Mouse (Mus musculus): ENCODE measurements around the gene Lat2. TPM values are rescaled to one million over a fixed set of nuclear protein-coding genes. Genes with fewer than 3 reads are reported as not detected.

The Lat2 gene
- polyA plus RNA-seq, 1 experiment from 2014 or later: 4.0 TPM

DNA sequence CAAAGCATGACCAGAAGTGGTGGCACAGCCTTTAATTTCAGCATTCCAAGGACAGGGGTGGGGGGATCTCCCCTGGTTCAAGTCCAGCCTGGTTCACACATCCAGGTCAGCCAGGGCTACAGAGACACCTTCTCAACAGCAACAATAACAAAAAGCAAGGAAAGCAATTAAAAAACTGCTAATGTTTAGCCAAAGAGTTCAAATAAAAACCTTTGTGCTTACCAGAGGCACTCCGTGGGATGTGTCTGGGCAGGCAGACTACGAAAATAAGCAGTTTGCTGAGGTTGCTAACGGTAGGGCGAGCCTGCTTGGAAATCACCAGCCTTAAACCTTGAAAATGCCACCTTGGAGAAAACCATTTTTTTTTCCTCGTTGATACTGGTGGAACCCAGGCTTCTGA, 33.7 kb downstream of the Lat2 start, which contains the start of gene Rfc2:
Rfc2 (plus strand) TSS at position 221 of the 400 bp plus-strand sequence.
- no peak within 1 kb of the TSS for H3K4me2 ChIP-seq (replicated peaks)
- H3K4me3 ChIP-seq: no peak within 1 kb of the TSS
- 71% methylated on average over 5 of the region's 5 CpGs for WGBS
- H3K9me3 ChIP-seq: no peaks in the 10 kb centered on the region
- H3K9ac ChIP-seq: no peak within 1 kb of the TSS
- H3K4me1 ChIP-seq: peaks cover 14% of the 10 kb centered on the region
- peaks cover 3% of the 10 kb centered on the region; the same call in 1 of the 2 replicates for H3K36me3 ChIP-seq
- no peaks in the 10 kb centered on the region for H3K27me3 ChIP-seq
- no peak for ATAC-seq (ENCODE audit: low FRiP score, low read depth)
- H3K27ac ChIP-seq: no peak within 1 kb of the TSS

DNA sequence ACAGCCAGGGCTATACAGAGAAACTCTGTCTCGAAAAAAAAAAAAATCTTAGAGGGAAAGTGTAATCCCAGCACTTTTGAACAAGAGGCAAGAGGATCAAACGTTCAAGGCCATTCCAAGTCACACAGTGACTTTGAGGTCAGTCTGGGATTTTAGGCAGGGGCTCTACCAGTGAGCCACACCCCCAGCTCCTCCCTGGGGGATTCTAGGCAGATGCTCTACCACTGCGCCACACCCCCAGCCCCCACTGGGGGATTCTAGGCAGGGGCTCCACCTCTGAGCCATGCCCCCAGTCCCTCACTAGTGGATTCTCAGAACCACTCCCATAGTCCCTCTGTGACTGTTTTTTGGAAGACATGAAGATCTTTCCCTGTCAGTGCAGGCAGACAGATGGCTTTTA, 35.7 kb downstream of the Lat2 start:
- peaks cover 12% of the 10 kb centered on the region for H3K4me1 ChIP-seq
- H3K27me3 ChIP-seq: no peaks in the 10 kb centered on the region
- H3K27ac ChIP-seq: no peak overlapping the region
- no peaks in the 10 kb centered on the region for H3K9me3 ChIP-seq
- no peaks in the 10 kb centered on the region for H3K36me3 ChIP-seq
- 63% methylated on average over 3 of the region's 3 CpGs for WGBS
- no peak overlapping the region for H3K9ac ChIP-seq
- H3K4me2 ChIP-seq (replicated peaks): no peak overlapping the region
- no peak for ATAC-seq (ENCODE audit: low FRiP score, low read depth)
- H3K4me3 ChIP-seq: no peak overlapping the region

DNA sequence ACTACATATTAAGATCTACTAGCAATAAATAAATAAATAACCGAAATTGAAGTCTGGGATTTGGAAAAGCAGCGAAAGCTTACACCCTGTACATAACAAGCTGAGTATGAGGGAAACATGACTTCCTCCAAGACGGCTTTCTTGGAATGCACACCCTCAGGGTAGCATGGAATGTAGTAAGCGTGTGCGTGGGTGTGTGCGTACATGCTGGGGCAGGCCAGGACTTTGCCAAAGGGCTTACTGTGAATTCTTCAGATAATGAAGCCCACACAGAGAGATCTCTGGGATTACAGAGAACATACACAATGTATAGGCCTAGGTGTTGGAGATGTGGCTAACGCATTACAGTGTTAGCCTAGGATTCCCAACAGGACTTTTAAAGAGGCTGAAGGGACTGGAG, 37.3 kb downstream of the Lat2 start:
- no peak overlapping the region for H3K27ac ChIP-seq
- ATAC-seq (ENCODE audit: low FRiP score, low read depth): no peak

DNA sequence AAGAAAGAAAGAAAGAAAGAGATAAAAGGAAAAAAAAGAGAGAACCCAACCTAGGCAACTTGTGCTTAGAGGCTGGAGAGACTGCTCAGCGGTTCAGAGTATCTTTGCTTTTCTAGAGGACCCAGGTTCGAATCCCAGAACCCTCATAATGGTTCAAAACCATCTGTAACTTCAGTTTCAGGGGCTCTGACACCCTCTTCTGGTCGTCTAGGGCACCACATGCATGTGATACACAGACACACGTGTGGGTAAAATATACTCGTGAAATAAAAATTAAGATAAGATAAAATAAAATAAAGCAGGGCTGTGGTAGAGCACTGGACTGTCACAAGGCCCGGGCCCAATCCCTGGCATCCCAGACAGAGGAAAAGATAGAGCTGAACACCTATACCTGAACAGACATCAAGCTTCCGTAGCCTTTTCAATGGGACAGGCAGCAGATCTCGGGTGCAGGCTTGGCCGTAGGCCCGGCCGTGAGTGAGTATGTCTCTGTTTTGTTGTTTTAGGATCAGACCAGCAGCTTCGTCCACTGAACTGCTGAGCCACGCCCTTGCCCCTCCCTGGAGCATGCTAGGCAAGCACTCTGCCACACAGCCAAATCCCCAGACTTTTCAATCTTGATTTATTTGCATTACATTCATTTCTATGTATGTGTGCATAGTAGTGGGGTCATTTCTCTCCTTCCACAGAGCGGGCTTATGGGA, 38.2 kb downstream of the Lat2 start:
- ATAC-seq (ENCODE audit: low FRiP score, low read depth): no peak
- Histone ChIP-seq H3K9me3 (no peaks in the 10 kb centered on the region), H3K27ac (no peak overlapping the region), H3K9ac (no peak overlapping the region), H3K4me2 (replicated peaks) (no peak overlapping the region), H3K4me3 (no peak overlapping the region), H3K4me1 (peaks cover 10% of the 10 kb centered on the region), H3K36me3 (no peaks in the 10 kb centered on the region), H3K27me3 (no peaks in the 10 kb centered on the region)
- WGBS: 75% methylated on average over 14 of the region's 14 CpGs

More for the DNA sequence above, 37.3 kb downstream of the Lat2 start:
- 75% methylated on average over 7 of the region's 7 CpGs for WGBS
- no peak overlapping the region for H3K9ac ChIP-seq
- H3K27me3 ChIP-seq: no peaks in the 10 kb centered on the region
- peaks cover 7% of the 10 kb centered on the region for H3K4me1 ChIP-seq
- H3K9me3 ChIP-seq: no peaks in the 10 kb centered on the region
- no peak overlapping the region for H3K4me2 ChIP-seq (replicated peaks)
- H3K36me3 ChIP-seq: no peaks in the 10 kb centered on the region
- no peak overlapping the region for H3K4me3 ChIP-seq

DNA sequence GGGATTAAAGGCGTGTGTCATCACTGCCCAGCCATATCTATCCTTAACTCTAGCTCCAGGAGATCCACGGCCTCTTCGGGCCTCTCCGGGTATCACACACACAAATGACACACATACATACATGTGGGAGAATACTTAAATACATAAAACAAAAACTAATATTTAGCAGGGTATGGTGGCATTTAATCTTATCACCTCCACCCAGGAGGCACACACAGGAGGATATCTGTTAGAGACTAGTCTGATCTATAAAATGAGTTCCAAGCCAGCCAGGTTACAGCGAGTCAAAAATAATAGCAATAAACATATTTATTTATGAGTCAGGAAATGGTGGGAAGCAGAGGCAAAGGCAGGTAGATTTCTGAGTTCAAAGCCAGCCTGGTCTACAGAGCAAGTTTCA, 39.0 kb downstream of the Lat2 start:
- Histone ChIP-seq H3K9ac (no peak overlapping the region), H3K4me3 (no peak overlapping the region), H3K27ac (no peak overlapping the region), H3K4me2 (replicated peaks) (no peak overlapping the region), H3K4me1 (peaks cover 10% of the 10 kb centered on the region), H3K9me3 (no peaks in the 10 kb centered on the region), H3K27me3 (no peaks in the 10 kb centered on the region), H3K36me3 (no peaks in the 10 kb centered on the region)
- 94% methylated on average over 5 of the region's 5 CpGs for WGBS
- no peak for ATAC-seq (ENCODE audit: low FRiP score, low read depth)

DNA sequence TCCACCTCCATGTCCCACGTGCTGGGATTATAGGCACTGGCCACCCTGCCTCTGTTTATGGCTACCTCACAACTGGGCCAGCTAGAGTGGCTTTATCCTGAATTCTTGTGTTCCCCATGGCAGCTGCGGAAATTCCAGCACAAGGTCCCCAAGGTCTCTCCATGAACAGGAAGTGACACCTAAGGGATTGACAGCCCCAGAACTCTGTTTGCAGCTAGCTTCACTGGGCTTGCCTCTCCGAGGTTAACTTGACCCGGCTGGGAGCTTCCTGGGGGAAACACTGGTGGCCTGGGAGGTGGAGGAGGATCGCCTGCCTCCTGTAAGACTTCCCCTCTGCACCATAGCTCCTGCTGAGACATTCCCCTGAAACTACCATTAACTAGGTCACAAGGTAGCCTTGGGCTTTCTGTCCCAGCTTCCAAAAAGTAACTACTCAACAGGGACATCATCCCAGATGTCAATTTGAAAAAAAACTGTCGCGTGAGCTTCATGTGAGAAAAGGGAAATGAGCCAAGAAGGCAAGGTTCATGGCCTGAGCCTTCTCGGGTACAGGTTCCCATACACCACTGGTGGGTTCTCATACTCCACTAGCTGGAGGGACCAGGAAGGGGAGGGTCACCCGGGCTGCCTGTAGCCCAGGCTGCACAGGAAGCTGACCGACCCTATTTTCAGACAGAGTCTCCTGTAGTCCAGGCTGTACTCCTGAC, 42.2 kb downstream of the Lat2 start:
- Histone ChIP-seq H3K4me2 (replicated peaks) (peak overlapping the region; percentile 87), H3K27ac (peak overlapping the region; percentile 87; the same call in 1 of the 2 replicates), H3K9ac (peak overlapping the region; percentile 67), H3K9me3 (no peaks in the 10 kb centered on the region), H3K4me3 (peak overlapping the region; percentile 57), H3K36me3 (no peaks in the 10 kb centered on the region), H3K27me3 (no peaks in the 10 kb centered on the region), H3K4me1 (peaks cover 18% of the 10 kb centered on the region)
- WGBS: 35% methylated on average over 10 of the region's 10 CpGs
- peak; percentile 22; the same call in 1 of the 2 replicates for ATAC-seq (ENCODE audit: low FRiP score, low read depth)

DNA sequence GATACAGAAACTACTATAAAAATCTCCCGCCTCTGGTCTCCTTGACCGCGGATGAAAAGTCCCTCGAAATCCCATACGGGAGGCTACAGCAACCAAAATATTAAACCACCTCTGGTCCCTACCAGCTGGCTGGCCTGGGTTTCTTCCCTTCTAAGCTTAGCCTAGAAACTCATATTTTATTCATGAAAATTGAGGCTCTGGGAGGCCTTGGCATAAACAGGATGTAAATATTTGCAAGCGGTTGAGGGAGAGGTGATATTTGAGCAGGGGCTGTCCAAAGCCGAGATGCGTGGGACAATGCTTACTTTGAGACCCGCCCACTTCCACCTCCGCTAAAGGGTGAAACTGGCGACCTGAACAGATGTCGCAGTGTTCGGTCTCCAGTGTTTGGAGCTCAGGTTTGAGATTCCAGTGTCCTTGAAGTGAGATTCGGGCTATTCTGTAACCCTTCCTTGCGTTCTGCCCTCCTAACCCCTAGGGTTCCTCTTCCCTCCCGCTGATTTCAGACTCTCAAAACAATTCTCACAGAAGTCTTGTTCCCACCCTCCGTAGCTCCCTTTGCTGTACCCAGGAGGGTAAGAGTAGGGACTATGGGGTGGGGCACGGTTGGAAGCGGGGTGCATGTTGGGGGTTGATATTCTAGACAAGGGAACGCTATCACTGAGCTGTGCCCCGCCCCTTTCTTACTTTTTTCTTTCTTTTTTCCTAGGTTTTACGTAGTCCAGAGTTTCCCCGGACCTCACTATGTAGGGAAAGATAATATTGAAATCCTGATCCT, 42.9 kb downstream of the Lat2 start:
- H3K9me3 ChIP-seq: no peaks in the 10 kb centered on the region
- H3K9ac ChIP-seq: peak overlapping the region; percentile 67
- H3K4me2 ChIP-seq (replicated peaks): peak overlapping the region; percentile 87
- H3K4me3 ChIP-seq: peak overlapping the region; percentile 57
- WGBS: under 1% methylated on average over 23 of the region's 23 CpGs
- ATAC-seq (ENCODE audit: low FRiP score, low read depth): peak; percentile 64; the same call in 1 of the 2 replicates
- no peaks in the 10 kb centered on the region for H3K36me3 ChIP-seq
- no peaks in the 10 kb centered on the region for H3K27me3 ChIP-seq
- peak overlapping the region; percentile 87 for H3K27ac ChIP-seq
- H3K4me1 ChIP-seq: peaks cover 18% of the 10 kb centered on the region

DNA sequence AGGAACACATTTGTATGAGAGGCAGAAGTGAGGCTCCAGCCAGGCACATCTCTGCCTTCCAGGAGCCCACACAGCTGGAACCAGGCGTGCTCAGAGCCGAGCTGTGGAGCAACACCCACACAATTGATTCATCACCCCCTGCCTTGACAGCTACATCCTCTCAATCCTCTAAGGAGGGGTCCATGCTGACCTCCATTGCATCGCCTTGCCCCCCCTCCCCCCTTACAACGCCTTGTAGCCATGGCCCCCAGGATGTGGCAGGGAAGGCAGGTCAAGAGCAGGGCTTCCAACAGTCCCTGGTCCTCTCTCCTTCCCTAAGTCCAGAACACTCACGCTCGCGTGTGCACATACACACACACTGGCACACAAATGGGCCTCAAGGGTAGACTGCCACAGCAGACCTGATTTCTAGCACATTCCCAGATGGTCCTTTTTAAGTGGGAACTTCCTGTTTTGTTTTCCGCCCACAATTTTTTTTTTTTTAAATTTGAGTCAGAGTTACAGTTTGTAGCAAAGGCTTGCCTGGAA, 45.8 kb downstream of the Lat2 start:
- H3K27ac ChIP-seq: no peak overlapping the region; the same call in 1 of the 2 replicates
- no peaks in the 10 kb centered on the region for H3K27me3 ChIP-seq
- peaks cover 18% of the 10 kb centered on the region for H3K4me1 ChIP-seq
- H3K4me3 ChIP-seq: no peak overlapping the region
- WGBS: 43% methylated on average over 8 of the region's 8 CpGs
- no peaks in the 10 kb centered on the region for H3K36me3 ChIP-seq
- no peaks in the 10 kb centered on the region for H3K9me3 ChIP-seq
- no peak overlapping the region for H3K4me2 ChIP-seq (replicated peaks)
- no peak for ATAC-seq (ENCODE audit: low FRiP score, low read depth)
- H3K9ac ChIP-seq: no peak overlapping the region

DNA sequence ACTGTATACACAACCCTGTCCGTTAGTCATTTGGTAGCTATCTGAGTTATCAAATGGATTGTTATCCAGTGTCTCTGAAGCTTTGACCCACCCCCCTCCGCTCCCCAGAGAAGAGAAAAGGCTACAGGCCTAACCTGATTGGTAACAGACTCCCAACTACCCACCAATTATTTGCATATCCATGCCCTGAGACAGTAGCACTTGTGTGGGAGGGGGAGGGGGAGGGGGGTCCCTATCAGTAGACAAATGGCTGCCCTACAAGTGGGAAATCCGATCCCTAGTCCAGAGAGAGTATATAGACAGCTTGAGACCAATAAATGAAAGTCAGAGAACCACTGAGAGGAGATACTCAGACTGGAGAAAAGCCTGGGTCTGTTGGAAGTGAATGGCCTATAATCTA, 46.8 kb downstream of the Lat2 start:
- Histone ChIP-seq H3K9ac (no peak overlapping the region), H3K4me1 (peaks cover 17% of the 10 kb centered on the region), H3K4me3 (no peak overlapping the region), H3K9me3 (no peaks in the 10 kb centered on the region), H3K4me2 (replicated peaks) (no peak overlapping the region), H3K27me3 (no peaks in the 10 kb centered on the region), H3K36me3 (no peaks in the 10 kb centered on the region), H3K27ac (no peak overlapping the region)
- no peak for ATAC-seq (ENCODE audit: low FRiP score, low read depth)
- WGBS: 60% methylated on average over 3 of the region's 3 CpGs

DNA sequence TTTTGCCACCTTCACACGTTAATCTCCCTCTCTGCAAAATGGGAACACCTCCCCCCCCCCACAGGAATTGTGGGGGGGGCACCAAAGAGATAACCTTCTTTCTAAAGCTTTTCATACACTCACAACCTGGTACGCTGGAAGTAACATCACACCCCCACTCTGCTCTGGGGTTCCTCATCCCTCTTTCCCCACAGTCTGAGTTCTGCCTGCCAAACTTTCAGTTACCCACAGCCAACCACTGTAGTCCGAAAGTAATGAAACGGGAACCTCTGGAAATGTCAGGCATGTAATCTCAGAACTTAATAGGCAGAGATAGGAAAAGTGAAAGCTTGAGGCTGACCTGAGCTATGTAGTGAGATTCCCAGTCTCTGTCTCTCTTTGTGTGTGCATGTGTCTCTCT, 47.4 kb downstream of the Lat2 start:
- H3K4me3 ChIP-seq: no peak overlapping the region
- no peak overlapping the region for H3K27ac ChIP-seq
- H3K9me3 ChIP-seq: no peaks in the 10 kb centered on the region
- peaks cover 11% of the 10 kb centered on the region for H3K4me1 ChIP-seq
- no peak overlapping the region for H3K9ac ChIP-seq
- no peak for ATAC-seq (ENCODE audit: low FRiP score, low read depth)
- H3K4me2 ChIP-seq (replicated peaks): no peak overlapping the region
- no peaks in the 10 kb centered on the region for H3K36me3 ChIP-seq
- WGBS: 81% methylated on average over 4 of the region's 4 CpGs
- H3K27me3 ChIP-seq: no peaks in the 10 kb centered on the region

DNA sequence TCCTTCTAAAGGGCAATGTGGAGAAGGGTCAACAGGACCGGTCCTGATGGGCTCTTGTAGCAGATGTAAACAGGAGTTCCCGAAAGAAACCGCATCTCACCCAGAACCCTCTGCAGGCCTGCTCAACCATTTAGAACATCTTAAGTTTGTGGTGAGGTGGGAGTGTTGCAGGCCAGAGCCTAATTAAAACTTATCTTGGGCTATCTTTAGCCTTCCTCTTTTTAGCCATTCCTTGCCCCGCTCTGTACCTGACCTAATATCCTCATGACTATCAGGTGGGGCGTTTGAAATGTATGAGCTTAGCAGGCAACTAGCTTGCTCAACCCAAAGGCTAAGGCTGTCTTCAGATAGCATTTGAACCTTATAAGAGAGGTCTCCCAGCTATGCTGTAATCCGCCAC, 49.1 kb downstream of the Lat2 start:
- Histone ChIP-seq H3K27ac (no peak overlapping the region), H3K36me3 (no peaks in the 10 kb centered on the region), H3K4me3 (no peak overlapping the region), H3K9ac (no peak overlapping the region), H3K4me1 (peaks cover 8% of the 10 kb centered on the region), H3K4me2 (replicated peaks) (no peak overlapping the region), H3K27me3 (no peaks in the 10 kb centered on the region), H3K9me3 (no peaks in the 10 kb centered on the region)
- ATAC-seq (ENCODE audit: low FRiP score, low read depth): no peak
- WGBS: 90% methylated on average over 6 of the region's 6 CpGs

DNA sequence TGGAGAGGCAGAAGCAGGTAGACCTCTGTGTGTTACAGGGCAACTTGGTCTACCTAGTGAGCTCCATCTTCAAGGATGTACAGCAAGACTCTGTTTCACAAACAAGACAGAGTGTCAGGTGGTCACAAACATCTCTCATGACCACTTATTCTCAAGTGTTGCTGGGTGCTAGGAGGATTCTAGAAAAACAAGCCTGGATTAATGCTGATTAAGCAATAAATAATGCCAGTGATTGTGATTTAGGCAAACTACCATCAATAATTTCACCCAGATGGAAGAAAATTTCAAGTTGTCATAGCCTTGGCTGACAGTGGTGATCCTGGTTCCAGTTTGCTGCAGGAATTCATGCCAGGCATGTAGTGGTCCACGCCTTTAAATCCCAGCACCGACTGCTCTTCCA, 50.6 kb downstream of the Lat2 start:
- Histone ChIP-seq H3K9me3 (no peaks in the 10 kb centered on the region), H3K36me3 (no peaks in the 10 kb centered on the region), H3K4me2 (replicated peaks) (no peak overlapping the region), H3K4me3 (no peak overlapping the region), H3K4me1 (peaks cover 8% of the 10 kb centered on the region), H3K9ac (no peak overlapping the region), H3K27me3 (no peaks in the 10 kb centered on the region), H3K27ac (no peak overlapping the region)
- WGBS: 97% methylated on average over 2 of the region's 2 CpGs
- ATAC-seq (ENCODE audit: low FRiP score, low read depth): no peak

Data from limb, embryonic 13.5 days (tissue).